Mouse (Mus musculus) liver (tissue): Measurements from ENCODE around the gene Hal.

Experiments
- DNase-seq: peaks from one replicate; pipeline ENCODE4 v3.0.0-alpha.2; 2020; ENCODE audit warnings: mixed read lengths

Gene Hal

GRCm38 (mm10) chr10:93568671-93569070 lies 80.1 kb downstream of the Hal start:
- no peak for DNase-seq
